Mouse (Mus musculus) thymus, adult 2 months (tissue): ENCODE measurements around the gene St6galnac3.

Experiments
- CTCF ChIP-seq: fragments of 200-500 bp; IDR thresholded peaks from 2 replicates; pipeline ENCODE4 v1.5.1; 2012; ENCODE audit warnings: mild to moderate bottlenecking, control low read depth, low read length, moderate library complexity, borderline replicate concordance; ENCODE audit not compliant: control insufficient read depth, poor library complexity, insufficient read depth; ENCODE audit errors: extremely low read depth
- POLR2A ChIP-seq: fragments of 200-500 bp; IDR thresholded peaks from 2 replicates; pipeline ENCODE4 v1.6.1; 2012; ENCODE audit warnings: mild to moderate bottlenecking, low read length, control low read depth, moderate library complexity; ENCODE audit not compliant: control insufficient read depth, poor library complexity, insufficient read depth; ENCODE audit errors: extremely low read depth

GRCm38 (mm10) chr3:153181242-153181641 is 543.7 kb downstream of the St6galnac3 start:
- TF ChIP-seq POLR2A (no peak), CTCF (no peak)
